Mouse (Mus musculus): ENCODE data around the gene 4930415O20Rik. TPM values are rescaled to one million over a fixed set of nuclear protein-coding genes. Genes with fewer than 3 reads are reported as not detected.
A peak's percentile ranks its signal among the peaks of the same experiment; 100 is the strongest.

The 4930415O20Rik gene
- polyA plus RNA-seq, 1 experiment from 2014 or later: not detected

GRCm38 (mm10) chr15:98626078-98626477, 55.3 kb downstream of the 4930415O20Rik start:
- Histone ChIP-seq H3K4me1 (replicated peaks; ENCODE audit: control insufficient read depth, insufficient read depth, low read length) (peaks cover 11% of the 10 kb centered on the region; the same call in 1 of the 2 replicates), H3K9ac (ENCODE audit: low read length) (no peak overlapping the region), H3K9me3 (ENCODE audit: control insufficient read depth, low read length) (no peaks in the 10 kb centered on the region), H3K27me3 (ENCODE audit: control insufficient read depth, insufficient read depth, low read length) (peaks cover 18% of the 10 kb centered on the region), H3K4me2 (ENCODE audit: low read depth, low read length, severe bottlenecking) (no peak overlapping the region), H3K27ac (ENCODE audit: low read depth, low read length) (no peak overlapping the region), H3K36me3 (ENCODE audit: control insufficient read depth, insufficient read depth, low read length) (no peaks in the 10 kb centered on the region), H3K4me3 (ENCODE audit: low read depth, low read length) (no peak overlapping the region)
- 31% methylated on average over 8 of the region's 8 CpGs for WGBS
- ATAC-seq (replicated peaks; ENCODE audit: low FRiP score) (no peak), DNase-seq (ENCODE audit: low spot score) (no peak)

GRCm38 (mm10) chr15:98626487-98627212, 55.8 kb downstream of the 4930415O20Rik start:
- H3K9ac ChIP-seq (ENCODE audit: low read length): no peak overlapping the region
- WGBS: 80% methylated on average over 7 of the region's 7 CpGs
- H3K27ac ChIP-seq (ENCODE audit: low read depth, low read length): no peak overlapping the region
- peaks cover 24% of the 10 kb centered on the region for H3K27me3 ChIP-seq (ENCODE audit: control insufficient read depth, insufficient read depth, low read length)
- H3K4me2 ChIP-seq (ENCODE audit: low read depth, low read length, severe bottlenecking): no peak overlapping the region
- H3K4me1 ChIP-seq (replicated peaks; ENCODE audit: control insufficient read depth, insufficient read depth, low read length): peaks cover 17% of the 10 kb centered on the region
- no peaks in the 10 kb centered on the region for H3K36me3 ChIP-seq (ENCODE audit: control insufficient read depth, insufficient read depth, low read length)
- no peaks in the 10 kb centered on the region for H3K9me3 ChIP-seq (ENCODE audit: control insufficient read depth, low read length)
- H3K4me3 ChIP-seq (ENCODE audit: low read depth, low read length): no peak overlapping the region
- DNase-seq (ENCODE audit: low spot score) (no peak), ATAC-seq (replicated peaks; ENCODE audit: low FRiP score) (no peak)

- H3K4me3 ChIP-seq (ENCODE audit: low read depth, low read length): peak overlapping the region; percentile 3; the same call in 1 of the 2 replicates
These were observed 57.9 kb downstream of the 4930415O20Rik start for GRCm38 (mm10) chr15:98628589-98629254.

GRCm38 (mm10) chr15:98629464-98629863, 58.7 kb downstream of the 4930415O20Rik start:
- Histone ChIP-seq H3K27me3 (ENCODE audit: control insufficient read depth, insufficient read depth, low read length) (peaks cover 45% of the 10 kb centered on the region), H3K27ac (ENCODE audit: low read depth, low read length) (no peak overlapping the region), H3K36me3 (ENCODE audit: control insufficient read depth, insufficient read depth, low read length) (no peaks in the 10 kb centered on the region), H3K4me1 (replicated peaks; ENCODE audit: control insufficient read depth, insufficient read depth, low read length) (peaks cover 38% of the 10 kb centered on the region), H3K9me3 (ENCODE audit: control insufficient read depth, low read length) (no peaks in the 10 kb centered on the region), H3K4me3 (ENCODE audit: low read depth, low read length) (no peak overlapping the region), H3K4me2 (ENCODE audit: low read depth, low read length, severe bottlenecking) (no peak overlapping the region), H3K9ac (ENCODE audit: low read length) (no peak overlapping the region)
- DNase-seq (ENCODE audit: low spot score): no peak
- WGBS: 57% methylated on average over 6 of the region's 6 CpGs
- ATAC-seq (replicated peaks; ENCODE audit: low FRiP score): no peak

More at GRCm38 (mm10) chr15:98628589-98629254, 57.9 kb downstream of the 4930415O20Rik start:
- DNase-seq (ENCODE audit: low spot score) (peak; percentile 66), ATAC-seq (replicated peaks; ENCODE audit: low FRiP score) (no peak)
- Histone ChIP-seq H3K27me3 (ENCODE audit: control insufficient read depth, insufficient read depth, low read length) (peaks cover 38% of the 10 kb centered on the region), H3K4me2 (ENCODE audit: low read depth, low read length, severe bottlenecking) (peak overlapping the region; percentile 33; the same call in 1 of the 2 replicates), H3K4me1 (replicated peaks; ENCODE audit: control insufficient read depth, insufficient read depth, low read length) (peaks cover 33% of the 10 kb centered on the region), H3K9ac (ENCODE audit: low read length) (peak overlapping the region; percentile 45), H3K36me3 (ENCODE audit: control insufficient read depth, insufficient read depth, low read length) (no peaks in the 10 kb centered on the region), H3K9me3 (ENCODE audit: control insufficient read depth, low read length) (no peaks in the 10 kb centered on the region), H3K27ac (ENCODE audit: low read depth, low read length) (no peak overlapping the region)
- WGBS: 10% methylated on average over 20 of the region's 20 CpGs

- ATAC-seq (replicated peaks; ENCODE audit: low FRiP score) (no peak), DNase-seq (ENCODE audit: low spot score) (no peak)
- Histone ChIP-seq H3K9me3 (ENCODE audit: control insufficient read depth, low read length) (no peaks in the 10 kb centered on the region), H3K27me3 (ENCODE audit: control insufficient read depth, insufficient read depth, low read length) (peaks cover 45% of the 10 kb centered on the region), H3K27ac (ENCODE audit: low read depth, low read length) (no peak within 1 kb of the TSS), H3K36me3 (ENCODE audit: control insufficient read depth, insufficient read depth, low read length) (no peaks in the 10 kb centered on the region), H3K4me1 (replicated peaks; ENCODE audit: control insufficient read depth, insufficient read depth, low read length) (peaks cover 39% of the 10 kb centered on the region), H3K9ac (ENCODE audit: low read length) (peak within 1 kb of the TSS; percentile 51; the same call in 1 of the 2 replicates), H3K4me2 (ENCODE audit: low read depth, low read length, severe bottlenecking) (peak within 1 kb of the TSS; percentile 97; the same call in 1 of the 2 replicates), H3K4me3 (ENCODE audit: low read depth, low read length) (peak within 1 kb of the TSS; percentile 83)
- 35% methylated on average over 4 of the region's 4 CpGs for WGBS
These were observed 59.7 kb downstream of the 4930415O20Rik start, which contains the start of gene Cacnb3 for GRCm38 (mm10) chr15:98630540-98630939. TSS of gene Cacnb3 (plus strand) at chr15:98630840.

GRCm38 (mm10) chr15:98631493-98631892, 60.7 kb downstream of the 4930415O20Rik start:
- no peaks in the 10 kb centered on the region for H3K9me3 ChIP-seq (ENCODE audit: control insufficient read depth, low read length)
- H3K4me1 ChIP-seq (replicated peaks; ENCODE audit: control insufficient read depth, insufficient read depth, low read length): peaks cover 42% of the 10 kb centered on the region
- DNase-seq (ENCODE audit: low spot score) (peak; percentile 91), ATAC-seq (replicated peaks; ENCODE audit: low FRiP score) (peak; percentile 19)
- 2% methylated on average over 18 of the region's 18 CpGs for WGBS
- 0 out of 2 replicates have a peak overlapping the region, but pooled peaks have one; percentile 34 for H3K27ac ChIP-seq (ENCODE audit: low read depth, low read length)
- peak overlapping the region; percentile 51; the same call in 1 of the 2 replicates for H3K9ac ChIP-seq (ENCODE audit: low read length)
- H3K4me2 ChIP-seq (ENCODE audit: low read depth, low read length, severe bottlenecking): peak overlapping the region; percentile 97
- H3K4me3 ChIP-seq (ENCODE audit: low read depth, low read length): peak overlapping the region; percentile 83
- H3K27me3 ChIP-seq (ENCODE audit: control insufficient read depth, insufficient read depth, low read length): peaks cover 49% of the 10 kb centered on the region
- no peaks in the 10 kb centered on the region for H3K36me3 ChIP-seq (ENCODE audit: control insufficient read depth, insufficient read depth, low read length)

GRCm38 (mm10) chr15:98632107-98632744, 61.4 kb downstream of the 4930415O20Rik start:
- DNase-seq (ENCODE audit: low spot score) (peak; percentile 81), ATAC-seq (replicated peaks; ENCODE audit: low FRiP score) (peak; percentile 50)
- H3K36me3 ChIP-seq (ENCODE audit: control insufficient read depth, insufficient read depth, low read length): no peaks in the 10 kb centered on the region
- H3K27me3 ChIP-seq (ENCODE audit: control insufficient read depth, insufficient read depth, low read length): peaks cover 54% of the 10 kb centered on the region
- peak overlapping the region; percentile 97 for H3K4me2 ChIP-seq (ENCODE audit: low read depth, low read length, severe bottlenecking)
- peak overlapping the region; percentile 83 for H3K4me3 ChIP-seq (ENCODE audit: low read depth, low read length)
- peak overlapping the region; percentile 51 for H3K9ac ChIP-seq (ENCODE audit: low read length)
- peak overlapping the region; percentile 34; the same call in 1 of the 2 replicates for H3K27ac ChIP-seq (ENCODE audit: low read depth, low read length)
- H3K9me3 ChIP-seq (ENCODE audit: control insufficient read depth, low read length): no peaks in the 10 kb centered on the region
- peaks cover 42% of the 10 kb centered on the region for H3K4me1 ChIP-seq (replicated peaks; ENCODE audit: control insufficient read depth, insufficient read depth, low read length)
- under 1% methylated on average over 25 of the region's 25 CpGs for WGBS

- 0% methylated on average over 4 of the region's 4 CpGs for WGBS
- peaks cover 42% of the 10 kb centered on the region for H3K4me1 ChIP-seq (replicated peaks; ENCODE audit: control insufficient read depth, insufficient read depth, low read length)
- no peaks in the 10 kb centered on the region for H3K9me3 ChIP-seq (ENCODE audit: control insufficient read depth, low read length)
- H3K27ac ChIP-seq (ENCODE audit: low read depth, low read length): no peak overlapping the region
- ATAC-seq (replicated peaks; ENCODE audit: low FRiP score): no peak
- H3K4me2 ChIP-seq (ENCODE audit: low read depth, low read length, severe bottlenecking): peak overlapping the region; percentile 97
- H3K4me3 ChIP-seq (ENCODE audit: low read depth, low read length): peak overlapping the region; percentile 83
- no peaks in the 10 kb centered on the region for H3K36me3 ChIP-seq (ENCODE audit: control insufficient read depth, insufficient read depth, low read length)
- DNase-seq (ENCODE audit: low spot score): no peak
- peak overlapping the region; percentile 51; the same call in 1 of the 2 replicates for H3K9ac ChIP-seq (ENCODE audit: low read length)
- peaks cover 55% of the 10 kb centered on the region for H3K27me3 ChIP-seq (ENCODE audit: control insufficient read depth, insufficient read depth, low read length)
These were observed 62.1 kb downstream of the 4930415O20Rik start for GRCm38 (mm10) chr15:98632921-98633320.
